Mouse (Mus musculus) neutrophil, adult 5-6 weeks (primary cell): Measurements from ENCODE around the gene Slc13a4. TPM values are rescaled to one million over a fixed set of nuclear protein-coding genes. Genes with fewer than 3 reads are reported as not detected.
A peak's percentile ranks its signal among the peaks of the same experiment; 100 is the strongest.

Experiments used
- ATAC-seq: fragments of 151-379, 151-347 bp; 2 replicates; pipeline ENCODE4 v1.8.0; 2017; ENCODE audit warnings: mild to moderate bottlenecking, moderate TSS enrichment; ENCODE audit not compliant: insufficient number of reproducible peaks, poor library complexity, low FRiP score, severe bottlenecking; ENCODE audit errors: extremely low read depth
- total RNA-seq: library from RNA; stranded (forward); fragments of 200-1000 nt; gene quantifications from 2 replicates; pipeline ENCODE4 v1.2.3, GENCODE M21; 2017

Slc13a4 gene
- total RNA-seq, 1 experiment from 2014 or later = not detected

GRCm38 (mm10) chr6:35265580-35266278 is 42.2 kb downstream of the Slc13a4 start:
- no peak for ATAC-seq

DNA sequence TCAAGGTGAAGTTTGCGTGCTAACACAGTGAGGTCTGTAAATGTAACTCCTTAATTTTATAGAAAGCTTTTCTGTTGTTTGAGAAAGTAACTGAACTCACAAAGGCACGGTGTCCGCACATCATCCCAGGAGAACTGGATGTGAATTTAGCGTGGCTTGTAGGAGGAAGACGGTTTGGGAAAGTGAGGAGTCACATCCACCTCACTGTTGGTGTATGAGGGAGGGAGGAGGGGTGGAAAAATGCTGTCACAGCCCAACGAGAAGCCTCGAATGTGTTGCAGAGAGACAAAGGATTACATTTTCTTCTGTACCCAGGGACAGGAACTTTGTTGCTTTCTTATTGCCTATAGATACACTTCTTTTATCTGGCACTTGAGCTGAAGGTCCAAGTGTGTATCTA is 47.4 kb downstream of the Slc13a4 start:
- ATAC-seq = no peak

DNA sequence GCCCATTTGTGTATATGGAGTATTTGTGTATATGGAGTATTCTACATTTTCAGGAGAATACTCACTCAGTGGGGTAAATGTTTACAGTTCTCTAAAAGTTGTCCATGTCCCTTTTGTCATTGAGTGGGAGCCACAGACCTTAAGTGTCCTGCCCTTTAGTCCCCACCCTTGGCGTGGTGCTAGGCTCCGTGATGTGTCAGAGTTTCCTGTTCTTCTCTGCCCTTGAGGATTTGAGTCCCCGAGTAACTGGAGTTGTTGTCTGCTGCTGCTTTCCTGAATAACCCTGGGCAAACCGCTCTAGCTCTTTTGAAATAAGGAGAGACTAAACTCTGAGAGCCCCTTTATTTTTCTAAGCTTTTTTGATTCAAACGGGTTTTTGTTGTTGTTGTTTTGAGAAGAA is 48.4 kb downstream of the Slc13a4 start:
- no peak for ATAC-seq

DNA sequence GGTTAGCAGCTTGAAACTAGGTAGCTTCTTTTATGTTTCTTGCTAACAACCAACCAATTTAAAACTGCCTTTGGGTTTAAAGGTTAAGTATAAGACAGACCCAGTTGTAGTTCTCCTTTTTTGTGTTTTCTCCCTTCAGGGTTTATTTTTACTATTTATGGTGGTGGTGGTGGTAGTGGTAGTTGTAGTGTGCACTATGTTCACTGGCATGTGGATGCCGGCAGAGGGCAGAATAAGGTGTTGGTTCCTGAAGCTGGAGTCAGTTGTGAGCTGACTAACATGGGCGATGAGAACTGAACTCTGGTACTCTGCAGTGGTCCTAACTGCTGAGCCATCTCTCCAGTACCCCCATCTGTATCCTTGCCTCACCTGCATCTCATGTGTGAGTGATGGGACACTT is 49.0 kb downstream of the Slc13a4 start:
- ATAC-seq = no peak

DNA sequence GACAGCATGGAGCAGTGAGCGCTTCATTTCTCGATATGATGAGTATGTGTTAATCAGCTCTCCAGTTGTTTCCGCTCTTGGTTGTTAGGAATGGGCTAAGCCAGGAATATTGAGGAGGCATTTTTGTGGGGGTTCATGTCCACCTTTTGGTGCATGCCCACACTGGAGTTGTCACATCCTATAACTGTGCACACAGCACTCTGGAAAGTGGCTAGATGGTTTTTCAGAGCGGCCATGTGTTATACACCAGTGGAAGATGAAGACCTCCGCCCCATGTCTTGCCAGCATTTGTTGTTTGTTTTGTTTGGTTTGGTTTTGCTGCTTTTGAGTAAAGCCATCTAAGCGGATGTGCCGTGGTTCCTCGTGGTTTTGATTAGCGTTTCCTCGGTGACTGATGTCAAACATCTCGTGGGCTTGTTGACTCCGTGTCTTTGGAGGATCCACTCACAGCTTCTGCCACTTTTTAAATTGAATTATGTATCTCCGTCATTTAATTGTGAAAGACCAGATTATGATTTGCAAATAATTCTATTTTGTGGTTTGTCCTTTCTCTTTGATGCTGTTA is 50.2 kb downstream of the Slc13a4 start:
- ATAC-seq = no peak

- no peak for ATAC-seq
These were observed 51.2 kb downstream of the Slc13a4 start for GRCm38 (mm10) chr6:35256691-35257090.

DNA sequence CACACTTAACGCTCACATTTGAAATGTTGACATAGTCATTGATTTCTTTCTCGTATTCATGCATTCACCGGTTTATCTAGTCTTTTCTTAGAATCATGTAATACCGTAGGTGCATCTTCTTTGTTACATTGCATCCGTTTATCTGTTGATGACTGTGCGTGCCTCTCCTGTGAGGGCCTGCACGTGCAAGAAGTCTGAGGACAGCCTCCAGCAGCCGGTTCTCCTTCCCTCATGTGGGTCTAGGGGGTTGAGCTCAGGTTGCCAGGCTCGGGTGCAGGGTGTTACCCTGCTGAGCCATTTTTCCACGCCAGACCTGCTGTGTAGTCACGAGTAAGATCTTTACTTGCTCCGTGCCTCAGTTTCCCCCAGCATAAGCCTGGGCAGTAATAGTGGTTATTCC is 52.9 kb downstream of the Slc13a4 start:
- no peak for ATAC-seq

DNA sequence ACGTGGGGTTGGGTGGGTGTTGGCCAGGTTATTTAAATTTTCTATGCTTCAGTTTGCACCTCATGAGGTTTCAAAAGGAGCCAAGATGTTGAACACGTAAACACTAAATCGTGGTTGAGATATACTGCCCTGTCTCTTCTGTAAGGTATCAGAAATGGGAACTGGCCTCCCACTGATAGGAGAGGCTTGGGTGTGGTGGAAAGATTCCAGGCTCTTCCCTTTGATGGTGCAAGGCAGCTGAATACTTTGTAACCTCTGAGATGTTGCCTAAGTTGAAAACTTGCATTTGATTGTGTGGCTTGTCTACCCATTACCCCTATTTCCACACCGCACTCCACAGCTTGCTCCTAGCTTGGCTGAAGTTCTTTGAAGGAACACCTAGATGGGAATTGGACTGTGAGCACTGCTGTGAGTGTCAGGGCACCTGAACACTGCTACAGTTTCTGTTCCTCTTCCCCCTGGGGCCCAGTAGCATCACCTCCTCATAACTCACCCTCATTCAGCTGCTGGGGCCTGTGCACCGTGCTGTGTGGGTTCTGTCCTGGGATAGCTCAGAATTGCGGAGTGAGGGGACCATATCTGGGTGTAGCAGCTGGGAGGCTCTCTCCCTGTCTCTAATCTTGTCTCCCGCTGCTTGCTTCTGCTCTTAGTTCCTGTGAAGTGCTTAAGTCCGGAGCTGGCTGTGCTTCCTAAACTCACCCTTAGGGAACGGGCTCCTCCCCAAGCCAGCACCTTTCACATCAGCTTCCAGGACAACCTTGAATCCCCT is 53.6 kb downstream of the Slc13a4 start:
- ATAC-seq = peak; percentile 36; the same call in 1 of the 2 replicates

- no peak for ATAC-seq
These were observed 54.5 kb downstream of the Slc13a4 start for GRCm38 (mm10) chr6:35253474-35253873.

GRCm38 (mm10) chr6:35252477-35253346 is 55.2 kb downstream of the Slc13a4 start:
- peak; percentile 87 for ATAC-seq

- no peak for ATAC-seq
These were observed 56.0 kb downstream of the Slc13a4 start for GRCm38 (mm10) chr6:35251807-35252476.

GRCm38 (mm10) chr6:35245086-35245485 is 62.8 kb downstream of the Slc13a4 start:
- 0 out of 2 replicates have a peak, but pooled peaks have one; percentile 36 for ATAC-seq

DNA sequence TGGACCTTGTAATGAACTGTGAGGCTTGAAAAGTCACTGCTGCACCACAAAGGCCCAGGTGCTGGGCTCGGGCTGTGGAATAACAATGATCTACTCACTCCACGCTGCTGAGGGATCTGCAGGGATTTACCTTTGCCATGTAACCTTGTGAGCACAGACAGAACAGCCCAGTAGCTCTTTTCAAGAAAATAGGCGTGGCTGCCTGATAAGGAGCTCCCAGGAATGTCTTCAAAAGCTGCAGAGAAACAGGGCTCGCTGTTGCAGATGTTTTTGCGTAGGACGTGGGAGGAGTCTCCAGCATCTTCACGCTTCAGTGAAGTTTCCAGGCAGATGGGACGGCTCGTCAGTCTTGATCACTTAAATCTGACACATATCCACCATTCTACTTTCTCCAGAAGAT is 63.9 kb downstream of the Slc13a4 start:
- no peak for ATAC-seq

GRCm38 (mm10) chr6:35243252-35243651 is 64.7 kb downstream of the Slc13a4 start:
- ATAC-seq = no peak

GRCm38 (mm10) chr6:35236108-35236785 is 71.7 kb downstream of the Slc13a4 start:
- no peak for ATAC-seq

- no peak for ATAC-seq
These were observed 78.5 kb downstream of the Slc13a4 start for GRCm38 (mm10) chr6:35229415-35229814.

DNA sequence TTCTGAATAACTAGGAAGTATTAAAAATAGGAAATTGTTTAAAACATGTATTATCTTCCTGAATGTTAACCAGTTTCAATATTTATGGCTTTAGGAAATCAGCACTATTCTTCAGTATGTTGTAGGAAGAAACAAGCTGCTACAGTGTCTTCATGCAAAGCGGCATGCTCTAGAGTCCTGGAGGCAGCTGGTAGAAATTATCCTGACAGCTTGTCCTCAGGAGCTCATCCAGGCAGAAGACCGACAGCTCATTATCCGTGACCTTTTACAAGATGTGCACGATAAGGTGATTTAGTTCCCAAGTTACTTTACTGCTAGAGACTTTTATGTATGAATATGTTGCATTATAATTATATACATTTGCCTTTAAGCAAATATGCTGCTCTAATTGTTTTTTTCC is 82.2 kb downstream of the Slc13a4 start:
- no peak for ATAC-seq
